Mouse (Mus musculus) CH12F3 (cell line): ENCODE measurements around the gene Fcnb.

Experiments
- in situ Hi-C: fragments of 300-500 bp; cut with MboI; formaldehyde crosslinking; loops from 2 replicates; pipeline ENCODE4 v1.14.3; 2020; ENCODE audit warnings: low sequenced_read_pairs

Fcnb gene

DNA sequence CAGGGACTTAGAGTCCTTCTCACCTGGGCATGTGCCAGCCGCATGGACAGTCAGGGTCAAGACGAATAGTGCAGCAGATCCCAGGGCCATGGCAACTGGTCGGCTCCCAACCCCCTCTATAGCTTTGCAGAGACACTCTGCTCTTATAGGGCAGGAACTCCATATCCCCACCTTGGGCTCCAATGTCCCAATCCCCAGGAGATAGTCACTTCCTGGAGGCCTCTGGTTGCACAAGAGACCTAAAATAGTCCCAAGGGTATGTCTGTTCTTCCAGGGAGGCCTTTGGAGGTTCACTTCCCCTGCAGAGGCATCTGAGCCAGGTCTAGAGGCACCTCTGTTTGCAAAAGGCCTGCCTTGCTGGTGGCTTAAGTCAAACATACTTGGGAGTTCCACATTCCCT is at the start of gene Fcnb:
Gene Fcnb (minus strand): TSS at position 118 of the 400 bp plus-strand sequence.
- in situ Hi-C loops: no loop called here

DNA sequence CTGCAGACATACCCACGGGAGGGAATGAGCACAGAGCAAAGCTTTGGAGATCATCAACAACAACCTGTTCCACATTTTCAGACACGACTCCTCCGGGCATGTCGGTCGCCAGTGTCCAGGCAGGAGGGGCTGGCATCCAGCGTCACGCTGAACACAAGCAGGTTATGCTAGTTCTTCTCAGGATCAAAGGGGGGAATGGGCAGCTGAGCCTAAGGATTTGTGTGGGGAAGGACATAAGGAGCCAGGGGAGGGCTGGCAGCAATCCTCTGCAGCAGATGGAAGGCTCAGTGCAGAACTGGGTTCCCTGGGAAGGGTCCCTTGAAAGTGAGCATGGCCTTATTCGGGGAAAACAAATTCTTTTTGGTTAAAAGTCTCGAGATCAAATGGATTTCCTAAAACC is 49.1 kb upstream of the Fcnb start:
- in situ Hi-C loops: no loop called here

DNA sequence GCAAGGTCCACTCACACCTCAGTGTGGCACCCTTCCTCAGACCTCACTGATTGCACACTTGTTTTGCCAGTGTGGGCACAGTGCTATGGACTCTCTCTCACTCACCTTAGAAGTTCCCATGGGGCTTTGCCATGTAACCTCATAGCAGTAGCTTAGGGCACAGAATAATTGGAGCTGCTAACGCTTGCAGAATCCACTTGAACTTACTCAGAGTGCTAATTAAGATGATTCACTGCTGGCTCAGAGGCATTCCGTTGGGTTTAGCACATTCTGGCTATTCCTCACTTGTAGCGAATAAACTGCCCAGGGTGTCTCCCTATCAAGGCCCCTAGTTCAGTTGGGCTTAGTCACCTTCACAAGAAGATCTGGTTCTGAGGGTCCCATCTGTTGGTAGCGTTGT is 47.4 kb upstream of the Fcnb start:
- in situ Hi-C loops: no loop called here

DNA sequence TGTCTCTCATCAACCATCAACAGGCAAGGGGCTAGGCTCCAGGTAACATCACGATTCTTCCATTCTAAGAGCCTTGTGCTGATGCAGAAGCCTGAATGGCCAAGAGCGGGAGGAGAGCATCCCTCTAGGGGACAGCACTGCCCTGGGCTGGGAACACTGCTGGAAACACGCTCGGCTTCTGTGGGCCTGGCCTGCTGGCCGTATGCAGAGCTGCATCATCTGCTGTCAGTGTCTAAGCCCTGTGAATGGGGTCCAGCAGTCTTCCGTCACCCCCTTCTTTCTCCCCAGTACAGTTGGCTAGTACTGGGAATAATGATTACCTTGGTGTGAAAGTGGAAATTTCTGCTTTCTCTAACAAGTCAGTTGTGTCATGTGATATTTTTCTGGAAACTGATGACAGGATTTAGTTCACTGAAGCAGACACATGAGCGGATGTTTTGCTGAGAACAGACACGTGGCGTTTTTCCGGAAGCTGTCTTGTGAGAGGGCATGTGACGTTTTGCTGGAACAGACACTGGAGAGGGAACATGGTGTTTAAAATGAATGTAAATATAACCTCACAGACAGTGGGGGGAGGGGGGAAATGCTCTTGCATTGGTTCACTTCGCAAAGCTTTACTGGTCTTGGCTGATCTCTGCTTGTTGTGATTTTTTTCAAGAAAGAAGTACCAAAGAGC is 42.2 kb upstream of the Fcnb start:
- in situ Hi-C loops: no loop called here

DNA sequence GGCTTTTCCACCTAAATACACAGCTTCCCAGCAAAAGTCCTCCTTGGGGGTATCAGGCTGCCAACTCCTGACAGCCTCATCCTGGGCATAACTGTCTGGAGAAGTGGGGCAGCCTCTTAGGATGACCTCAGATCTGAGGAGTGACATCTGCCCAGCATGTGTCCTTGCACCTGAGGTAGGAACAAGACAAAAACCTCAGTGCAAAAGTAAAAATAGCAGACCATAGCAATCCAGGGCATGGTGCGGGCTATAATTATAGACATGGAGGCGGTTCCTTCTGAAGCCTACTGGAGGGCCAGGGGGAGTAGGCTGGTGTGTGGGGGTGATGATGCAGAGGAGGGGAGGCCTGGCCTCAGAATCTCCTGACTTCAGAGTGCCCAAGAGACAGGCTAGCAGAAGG is 39.2 kb upstream of the Fcnb start:
- in situ Hi-C loops: no loop called here

DNA sequence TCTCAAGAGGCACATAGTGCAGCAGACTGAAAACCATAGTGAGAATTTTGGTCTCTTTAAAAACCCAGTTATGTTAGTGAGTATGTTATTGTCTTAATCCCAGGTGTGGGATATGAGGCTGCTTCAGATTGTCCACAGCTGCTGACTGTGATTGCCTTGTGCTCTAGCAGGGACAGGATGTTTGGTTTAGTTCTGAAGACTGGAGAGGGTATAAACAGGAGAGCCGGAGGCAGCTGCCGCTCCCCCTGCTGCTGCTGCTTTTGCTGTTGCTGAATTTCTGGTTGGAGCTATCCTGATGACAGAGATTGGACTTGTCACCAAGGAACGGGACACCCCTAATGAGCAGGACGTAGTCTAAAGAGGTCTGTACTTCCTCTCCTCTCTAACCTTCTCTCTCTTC is 36.6 kb upstream of the Fcnb start:
- in situ Hi-C loops: no loop called here

DNA sequence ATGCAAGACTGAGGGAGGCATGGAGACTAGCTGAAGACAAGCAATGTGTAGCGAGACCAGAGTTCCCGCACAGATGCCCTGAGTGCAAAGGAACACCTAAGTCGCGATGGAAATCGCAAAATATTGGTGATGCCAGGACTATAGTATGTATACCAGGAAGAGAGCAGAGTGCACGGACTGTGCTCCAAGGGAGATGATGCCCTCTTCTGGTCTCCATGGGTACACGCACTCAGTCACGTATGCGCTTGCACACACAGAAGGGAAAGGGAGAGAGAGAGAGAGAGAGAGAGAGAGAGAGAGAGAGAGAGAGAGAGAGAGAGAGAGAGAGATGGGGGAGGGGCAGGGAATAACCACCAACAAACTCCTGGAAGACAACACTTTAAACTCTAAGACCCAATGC is 35.7 kb upstream of the Fcnb start:
- in situ Hi-C loops: no loop called here

DNA sequence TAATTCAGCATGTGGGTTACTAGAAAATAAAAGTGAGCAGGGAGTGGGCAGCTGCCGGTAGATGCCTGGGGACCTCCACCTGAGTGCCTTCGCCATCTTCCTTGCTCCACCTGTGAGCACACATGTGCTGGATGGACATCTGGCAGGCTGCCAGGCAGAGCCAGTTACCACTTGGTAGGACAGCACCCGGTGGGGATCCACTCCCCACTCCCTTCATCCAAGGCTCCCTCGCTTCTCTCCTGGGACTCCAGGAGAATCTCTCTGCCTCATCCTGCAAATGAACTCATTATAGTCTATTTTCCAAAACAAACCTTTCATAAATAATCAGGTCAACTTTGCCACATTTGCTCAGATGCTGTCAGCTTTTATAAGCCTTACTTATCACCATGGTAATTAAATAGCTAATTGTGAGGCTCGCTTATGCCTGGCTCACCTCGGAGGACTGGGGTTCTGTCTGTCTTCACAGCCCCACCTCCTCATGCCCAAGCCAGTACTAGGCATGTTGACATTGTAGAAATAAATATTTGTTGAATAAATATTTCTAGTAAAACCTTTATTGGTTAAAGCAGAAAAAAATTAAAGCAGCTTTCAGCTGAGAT is 33.9 kb upstream of the Fcnb start:
- in situ Hi-C loops: no loop called here

DNA sequence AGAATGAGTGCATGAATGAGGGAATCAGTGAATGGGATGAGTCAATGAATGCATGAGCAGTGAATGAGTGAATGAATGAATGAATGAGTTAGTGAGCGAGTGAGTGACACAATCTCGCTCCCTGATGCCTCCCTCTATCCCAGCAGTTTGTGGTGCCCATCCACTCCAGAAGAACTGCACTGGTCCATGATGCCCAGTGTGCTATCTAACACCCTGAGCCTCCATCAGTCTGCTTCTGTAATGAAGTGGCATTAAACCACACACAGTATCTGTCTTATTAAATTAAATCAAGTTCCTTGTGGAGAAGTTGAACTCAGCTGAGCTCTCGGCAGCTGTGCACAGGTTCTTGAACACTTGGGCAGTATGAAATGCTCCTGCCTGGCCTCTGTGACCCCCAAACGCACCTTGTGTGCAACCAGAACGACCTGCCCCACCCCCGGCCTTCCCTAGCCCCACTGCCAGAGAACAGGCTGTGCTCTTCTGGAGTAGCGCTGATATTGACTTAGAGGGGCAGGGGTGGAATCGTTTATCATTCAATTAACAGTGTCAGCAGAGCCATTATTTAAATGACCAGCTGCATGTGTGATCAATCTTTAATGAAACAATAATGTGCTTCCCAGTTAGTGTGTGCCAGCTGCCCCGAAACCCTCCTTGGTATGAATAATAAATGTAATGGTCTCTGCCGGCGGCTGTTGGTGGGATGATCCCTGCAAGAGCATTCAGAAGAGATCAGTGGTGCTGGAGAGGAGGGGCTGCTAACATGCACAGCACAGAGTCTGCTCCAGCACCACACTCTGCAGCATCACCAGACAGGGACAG is 33.0 kb upstream of the Fcnb start:
- in situ Hi-C loops: no loop called here

DNA sequence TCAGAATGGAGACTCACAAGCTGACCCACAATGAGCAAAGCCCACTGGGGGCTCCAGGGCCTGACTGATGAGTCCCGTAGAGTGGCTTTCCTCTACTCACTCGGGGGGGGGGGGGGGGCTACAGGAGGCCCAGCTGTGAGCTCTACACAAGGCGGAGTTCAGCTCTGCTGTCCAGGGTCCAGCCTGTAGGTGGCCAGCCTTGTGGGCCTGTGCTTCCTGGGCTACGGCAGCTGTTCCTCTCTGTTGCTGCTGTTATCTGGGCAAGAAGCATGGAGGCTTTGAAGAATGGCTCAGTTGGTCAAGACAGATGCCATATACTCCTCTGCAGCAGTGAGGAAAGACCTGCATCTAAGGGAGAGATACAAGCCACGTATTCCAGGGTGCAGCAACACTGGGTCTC is 24.1 kb upstream of the Fcnb start:
- in situ Hi-C loops: no loop called here

DNA sequence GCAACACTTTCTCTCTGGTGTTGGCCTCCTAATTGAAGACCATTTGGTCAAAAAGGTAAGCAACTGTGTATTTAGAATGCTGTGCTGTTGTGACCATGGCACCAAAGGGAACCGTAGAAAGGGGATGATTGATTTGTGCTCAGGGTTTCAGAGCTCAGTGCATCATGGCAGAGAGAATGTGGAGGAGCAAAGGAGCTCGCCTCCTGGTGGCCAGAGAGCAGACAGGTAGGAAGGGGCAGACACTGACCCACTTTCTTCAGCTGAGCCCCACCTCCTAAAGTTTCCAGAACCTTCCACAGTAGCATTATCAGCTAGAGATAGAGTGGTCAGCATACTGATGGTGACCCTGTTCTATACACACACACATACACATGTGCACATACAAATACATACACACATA is 21.3 kb upstream of the Fcnb start:
- in situ Hi-C loops: no loop called here

DNA sequence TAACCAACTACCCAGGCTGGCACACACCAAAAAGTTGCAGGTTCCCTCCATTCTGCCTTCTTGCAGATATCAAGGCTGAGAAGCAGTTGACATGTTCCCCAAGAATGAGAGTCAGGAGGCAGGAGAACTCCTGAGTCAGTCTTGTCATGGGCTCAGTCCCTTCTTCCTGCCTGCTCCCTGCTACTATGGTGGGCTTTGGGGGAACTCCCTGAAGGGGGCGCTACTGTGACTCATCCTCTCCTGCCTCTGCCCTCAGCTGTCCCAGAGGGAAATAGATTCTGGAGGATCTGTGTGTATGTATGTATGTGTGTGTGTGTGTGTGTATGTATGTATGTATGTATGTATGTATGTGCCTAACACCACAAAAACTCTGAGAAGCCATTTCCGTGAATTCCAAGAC is 19.0 kb upstream of the Fcnb start:
- in situ Hi-C loops: no loop called here

DNA sequence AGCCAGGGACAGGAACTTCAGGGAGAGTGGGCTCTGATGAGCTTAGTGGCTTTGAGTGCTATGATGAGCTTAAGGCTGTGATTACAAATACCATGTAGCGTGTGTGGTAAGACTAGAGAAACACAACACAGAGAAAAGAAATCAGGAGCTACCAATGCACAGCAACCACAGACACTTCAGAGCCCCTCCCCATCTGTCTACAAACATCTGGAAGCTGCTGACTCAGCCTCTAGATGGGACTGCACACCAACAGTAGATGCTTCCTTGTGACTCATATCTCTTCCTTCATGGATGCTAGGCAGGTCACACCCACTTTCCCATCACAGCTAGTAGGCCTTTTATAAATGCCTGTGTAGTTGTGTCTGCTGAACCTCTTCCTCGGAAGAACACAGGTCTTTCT is 17.2 kb upstream of the Fcnb start:
- in situ Hi-C loops: no loop called here

DNA sequence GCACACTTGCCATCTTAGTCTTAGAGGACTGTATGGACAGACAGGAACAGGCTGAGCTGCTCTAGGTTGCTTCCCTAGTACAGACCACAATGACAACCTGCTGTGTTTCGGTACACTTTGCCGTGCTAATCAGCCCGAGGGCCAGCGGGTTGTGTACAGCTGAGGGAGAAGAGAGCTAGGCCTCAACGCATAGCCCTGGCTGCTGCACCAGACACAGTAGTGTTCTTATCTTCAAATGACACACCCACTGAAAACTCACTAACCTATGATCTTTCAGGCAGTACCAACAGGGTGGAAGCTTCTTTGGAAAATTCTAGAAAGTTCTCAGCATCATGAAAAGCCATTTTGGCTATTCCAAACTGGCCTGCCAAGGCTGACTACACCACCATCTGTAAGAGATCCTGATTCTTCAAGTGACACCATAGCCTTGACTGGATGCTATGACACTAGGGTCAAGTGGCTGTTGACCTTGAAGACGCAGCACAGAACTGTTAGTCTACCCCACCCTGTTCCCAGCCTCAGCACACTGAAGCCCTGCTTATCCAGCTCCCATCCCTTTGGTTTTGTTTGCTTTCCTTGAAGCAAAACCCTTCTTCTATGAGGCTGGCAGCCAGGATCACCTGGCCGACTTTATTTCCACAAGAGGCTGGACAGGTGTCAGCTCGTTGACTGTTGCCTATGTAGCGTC is 16.3 kb upstream of the Fcnb start:
- in situ Hi-C loops: no loop called here

DNA sequence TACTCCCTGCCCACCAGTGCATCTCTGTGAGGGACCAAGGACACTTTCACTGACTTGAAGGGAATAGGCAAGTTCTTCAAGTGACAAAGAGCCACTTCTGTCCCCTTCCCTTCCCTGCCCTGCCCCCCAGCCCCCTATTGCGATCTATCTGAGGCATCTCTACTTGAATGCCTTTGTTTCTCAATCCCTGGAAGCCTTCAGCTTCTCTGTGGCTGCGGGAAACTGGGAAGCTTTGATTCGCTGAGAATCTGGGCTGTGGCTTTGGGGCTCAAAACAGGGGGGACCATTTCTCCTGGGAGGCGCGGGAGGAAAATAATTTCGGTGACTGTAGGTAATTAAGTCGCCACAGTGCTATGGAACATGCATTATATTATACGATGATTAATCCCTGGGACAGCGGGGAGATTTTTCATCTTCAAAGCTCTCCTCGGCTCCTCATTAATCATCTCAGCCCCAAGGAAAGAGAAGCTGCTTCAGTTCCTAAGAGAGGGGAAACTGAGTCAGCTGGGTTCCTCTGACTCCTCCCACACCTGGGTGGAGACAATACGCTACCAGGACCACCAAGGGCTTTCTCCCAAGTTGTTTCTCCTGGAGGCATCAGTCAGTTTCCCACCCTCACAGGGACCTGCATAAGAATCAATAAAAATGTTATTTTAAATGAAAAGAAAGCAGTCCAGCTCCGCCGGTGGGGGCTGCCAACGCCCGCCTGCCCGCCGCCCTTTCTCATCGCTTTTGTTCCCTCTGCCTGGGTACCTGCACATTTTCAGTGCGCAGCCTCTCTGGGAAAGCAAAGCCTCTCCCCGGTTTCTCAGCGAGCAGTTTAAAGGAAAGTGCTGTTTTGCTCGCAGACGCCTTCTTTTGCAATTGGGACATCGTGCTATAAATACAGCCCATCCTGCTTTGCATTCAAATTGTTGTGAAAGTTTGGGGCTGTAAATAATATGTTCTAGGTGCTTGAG is 14.1 kb upstream of the Fcnb start:
- in situ Hi-C loops: no loop called here

DNA sequence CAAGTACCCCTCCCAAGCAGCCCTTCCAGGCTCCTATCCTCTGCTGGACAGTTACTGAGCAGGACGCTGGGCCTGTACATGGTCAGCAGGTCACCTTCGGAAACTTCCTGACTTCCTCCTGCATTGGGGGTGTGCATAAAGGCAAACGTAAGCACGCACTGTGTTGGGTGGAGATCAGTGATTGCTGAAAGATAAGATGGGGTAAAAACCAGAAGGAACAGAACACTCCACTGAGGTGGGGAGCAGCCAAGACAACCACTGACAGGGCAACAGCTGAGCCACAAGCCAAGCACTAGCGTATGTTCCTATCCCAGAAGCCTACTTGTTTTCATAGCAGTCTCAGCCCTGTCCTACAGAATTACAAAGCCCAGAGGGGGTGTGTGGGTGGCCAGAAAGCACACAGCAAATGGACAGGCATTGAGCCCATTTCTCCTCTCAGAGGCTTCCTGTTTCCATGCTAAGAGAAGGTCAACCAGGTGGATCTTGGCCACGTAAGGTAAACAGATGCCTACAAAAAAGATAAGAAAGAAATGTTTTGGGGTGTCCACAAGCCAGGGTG is 12.1 kb upstream of the Fcnb start:
- in situ Hi-C loops: no loop called here

DNA sequence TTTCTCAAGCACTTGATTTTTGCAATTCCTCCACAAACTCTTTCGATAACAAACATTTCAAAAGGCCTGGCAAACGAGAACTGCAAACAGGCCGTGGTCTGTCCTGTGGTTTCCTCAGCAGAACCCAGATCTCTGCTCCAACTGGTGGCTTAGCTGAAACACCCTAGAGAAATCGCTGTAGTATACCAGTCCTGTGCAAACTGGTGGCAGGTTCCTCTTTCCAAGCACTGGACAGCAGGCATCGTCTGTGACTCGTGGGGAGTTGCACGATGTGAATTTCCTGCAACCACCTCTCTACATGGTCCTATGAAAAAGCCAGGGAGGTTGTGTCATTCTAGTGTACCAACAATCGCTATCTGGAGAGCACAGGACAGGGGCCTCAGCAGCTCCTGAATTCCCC is 7.4 kb upstream of the Fcnb start:
- in situ Hi-C loops: no loop called here

DNA sequence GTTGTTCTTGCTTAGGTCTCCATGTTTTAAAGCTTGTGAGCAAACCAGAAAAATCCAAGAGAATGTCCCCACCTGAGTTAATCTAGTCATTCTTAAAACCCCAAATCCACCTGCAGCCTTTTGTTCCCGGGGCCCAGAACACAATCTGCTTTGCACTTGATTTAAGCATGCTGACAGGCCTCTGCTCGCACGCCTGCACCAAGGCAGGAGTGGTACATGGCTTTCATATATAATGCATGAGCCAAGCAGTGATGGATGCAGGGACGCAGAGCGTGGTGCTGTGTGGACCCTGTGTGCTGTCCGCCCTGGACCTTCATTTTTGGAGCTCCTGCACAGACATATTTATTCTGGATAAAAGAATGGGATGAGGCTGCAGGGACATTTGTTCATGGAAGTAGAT is 6.4 kb upstream of the Fcnb start:
- in situ Hi-C loops: no loop called here

DNA sequence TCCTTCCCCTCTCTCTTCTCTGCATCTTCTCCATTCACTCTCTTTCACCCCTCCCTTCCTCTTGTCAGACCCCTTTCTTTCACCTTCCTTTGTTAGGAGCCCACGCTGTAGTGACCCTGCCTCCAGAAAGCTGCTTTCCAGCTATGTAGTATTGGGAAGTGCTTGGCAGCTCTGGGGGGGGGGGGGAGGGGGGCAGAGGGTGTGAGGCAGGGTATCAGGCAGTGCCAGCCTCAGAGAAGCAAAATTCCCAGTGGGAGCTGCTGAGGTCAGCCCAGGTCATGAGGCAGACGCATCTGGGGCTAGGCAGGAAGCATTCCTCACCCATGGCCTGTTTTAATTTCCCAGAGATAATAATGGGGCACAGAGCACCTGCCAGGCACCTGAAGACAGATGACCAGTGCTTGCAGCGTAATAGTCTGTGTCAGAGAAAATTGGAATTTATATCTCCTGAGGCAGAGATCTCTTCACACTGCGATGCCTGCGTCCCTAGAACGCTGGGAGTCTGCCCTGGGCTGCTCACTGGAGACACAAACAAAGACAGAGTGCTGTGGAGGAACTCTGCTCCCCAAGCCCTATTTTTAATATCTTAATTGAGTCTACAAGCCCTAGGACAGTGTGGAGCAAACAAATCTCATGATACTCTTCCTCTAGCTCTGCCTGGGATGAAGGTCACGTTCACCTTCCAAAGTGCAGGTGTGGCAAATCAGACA is 5.8 kb upstream of the Fcnb start:
- in situ Hi-C loops: no loop called here

DNA sequence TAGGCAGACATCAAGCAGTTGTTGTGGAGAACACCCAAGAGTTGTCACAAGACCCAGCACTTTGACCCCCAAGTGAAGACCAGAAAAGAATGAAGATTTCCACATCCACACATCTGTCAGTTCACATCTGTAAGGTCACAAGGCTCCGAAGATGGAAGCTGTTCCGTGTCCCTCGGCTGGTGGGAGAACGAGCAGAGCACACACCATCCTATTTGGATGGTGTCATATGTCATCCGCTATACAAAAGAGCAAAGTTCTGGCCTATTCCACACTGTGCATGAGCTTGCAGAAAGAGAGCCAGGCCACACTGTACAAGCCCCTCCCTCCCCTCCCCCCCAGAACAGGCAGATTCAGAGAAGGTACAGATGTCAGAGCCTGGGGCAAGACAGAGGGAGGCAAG is 4.4 kb upstream of the Fcnb start:
- in situ Hi-C loops: no loop called here
